Mouse (Mus musculus) intestine, embryonic 16.5 days (tissue): ENCODE data around the gene Tspo. TPM values are rescaled to one million over a fixed set of nuclear protein-coding genes. Genes with fewer than 3 reads are reported as not detected.

Source experiments
- ATAC-seq: fragments of 200-750 bp; cut with Nextera tagmentation; 2 replicates; pipeline ENCODE4 v1.8.0; 2017; ENCODE audit warnings: moderate TSS enrichment, moderate library complexity
- H3K27ac ChIP-seq: fragments of 300-500 bp; sonication (generic); 2 replicates; pipeline ENCODE4 v1.5.1; 2014; ENCODE audit warnings: mild to moderate bottlenecking, low read length
- H3K27me3 ChIP-seq: fragments of 300-500 bp; sonication (generic); replicated peaks from 2 replicates; pipeline ENCODE4 v1.6.1; 2014; ENCODE audit warnings: low read length, control low read depth, mixed read lengths; ENCODE audit not compliant: control insufficient read depth, insufficient read depth
- H3K36me3 ChIP-seq: fragments of 300-500 bp; sonication (generic); 2 replicates; pipeline ENCODE4 v1.6.1; 2014; ENCODE audit warnings: low read length, control low read depth; ENCODE audit not compliant: control insufficient read depth, insufficient read depth
- H3K4me1 ChIP-seq: fragments of 300-500 bp; sonication (generic); 2 replicates; pipeline ENCODE4 v1.6.1; 2014; ENCODE audit warnings: low read length, control low read depth, mixed read lengths; ENCODE audit not compliant: control insufficient read depth, insufficient read depth
- H3K4me2 ChIP-seq: fragments of 300-500 bp; sonication (generic); 2 replicates; pipeline ENCODE4 v1.6.1; 2014; ENCODE audit warnings: low read depth, low read length, control low read depth
- H3K4me3 ChIP-seq: fragments of 300-500 bp; sonication (generic); 2 replicates; pipeline ENCODE4 v1.5.1; 2014; ENCODE audit warnings: mild to moderate bottlenecking, low read length
- H3K9ac ChIP-seq: fragments of 300-500 bp; sonication (generic); 2 replicates; pipeline ENCODE4 v1.6.1; 2014; ENCODE audit warnings: low read depth, low read length
- H3K9me3 ChIP-seq: fragments of 300-500 bp; sonication (generic); 2 replicates; pipeline ENCODE4 v1.6.1; 2016; ENCODE audit warnings: low read length, control low read depth; ENCODE audit not compliant: control insufficient read depth
- WGBS: fragments of 180-500 bp; shearing (Covaris S2); extraction: QIAGEN DNeasy Blood & Tissue Kit; methylation state at CpG from one replicate; pipeline ENCODE4 v1.1.7; 2014; 5-methylcytosine and 5-hydroxymethylcytosine counted together
- polyA plus RNA-seq: library from polyadenylated mRNA; unstranded; fragments of >200 nt; fragmentation: Nextera tagmentation; extraction: Ambion mirVana; gene quantifications from 2 replicates; pipeline ENCODE4 v1.2.1, GENCODE M21; 2015

Tspo gene
- polyA plus RNA-seq, 1 experiment from 2014 or later, result 133 TPM

- Histone ChIP-seq H3K4me3 (no peak overlapping the region), H3K9ac (no peak overlapping the region), H3K36me3 (peaks cover 3% of the 10 kb centered on the region; the same call in 1 of the 2 replicates), H3K27me3 (no peaks in the 10 kb centered on the region), H3K27ac (no peak overlapping the region), H3K9me3 (no peaks in the 10 kb centered on the region), H3K4me2 (no peak overlapping the region), H3K4me1 (no peaks in the 10 kb centered on the region)
- ATAC-seq, result no peak
- 83% methylated on average over 5 of the region's 5 CpGs for WGBS
Observed at GRCm38 (mm10) chr15:83571636-83572035, 8.2 kb downstream of the Tspo start.

DNA sequence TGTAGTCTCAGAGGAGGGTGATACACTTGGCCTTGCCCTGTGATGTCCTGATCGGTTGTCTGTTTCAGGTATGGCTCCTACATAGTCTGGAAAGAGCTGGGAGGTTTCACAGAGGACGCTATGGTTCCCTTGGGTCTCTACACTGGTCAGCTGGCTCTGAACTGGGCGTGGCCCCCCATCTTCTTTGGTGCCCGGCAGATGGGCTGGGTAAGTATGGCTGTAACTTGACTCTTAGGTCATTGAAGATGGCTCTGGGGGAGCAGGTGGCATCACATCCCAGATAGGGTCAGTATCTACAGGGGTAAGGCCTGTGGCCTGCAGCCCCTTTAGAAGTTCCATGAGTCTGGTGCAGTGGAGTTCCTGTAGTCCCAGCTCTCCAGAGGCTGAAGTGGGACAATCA lies 8.7 kb downstream of the Tspo start:
- H3K9ac ChIP-seq, result no peak overlapping the region
- no peak for ATAC-seq
- no peak overlapping the region for H3K4me3 ChIP-seq
- H3K9me3 ChIP-seq, result no peaks in the 10 kb centered on the region
- no peaks in the 10 kb centered on the region for H3K27me3 ChIP-seq
- H3K4me2 ChIP-seq, result no peak overlapping the region
- H3K4me1 ChIP-seq, result no peaks in the 10 kb centered on the region
- WGBS, result 76% methylated on average over 4 of the region's 4 CpGs
- H3K27ac ChIP-seq, result no peak overlapping the region
- peaks cover 3% of the 10 kb centered on the region; the same call in 1 of the 2 replicates for H3K36me3 ChIP-seq

DNA sequence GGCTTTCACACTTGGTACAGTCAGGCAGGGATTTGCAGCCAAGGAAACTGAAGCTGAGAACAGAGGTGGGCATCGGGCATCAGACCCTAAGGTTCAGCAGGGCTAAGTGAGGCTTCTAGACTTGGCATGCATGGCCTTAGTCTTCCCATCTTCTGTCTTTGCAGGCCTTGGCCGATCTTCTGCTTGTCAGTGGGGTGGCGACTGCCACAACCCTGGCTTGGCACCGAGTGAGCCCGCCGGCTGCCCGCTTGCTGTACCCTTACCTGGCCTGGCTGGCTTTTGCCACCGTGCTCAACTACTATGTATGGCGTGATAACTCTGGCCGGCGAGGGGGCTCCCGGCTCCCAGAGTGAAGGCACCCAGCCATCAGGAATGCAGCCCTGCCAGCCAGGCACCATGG lies 10.2 kb downstream of the Tspo start:
- H3K4me3 ChIP-seq, result no peak overlapping the region
- H3K9ac ChIP-seq, result no peak overlapping the region
- no peak overlapping the region for H3K27ac ChIP-seq
- WGBS, result 95% methylated on average over 12 of the region's 12 CpGs
- no peak for ATAC-seq
- H3K4me2 ChIP-seq, result no peak overlapping the region
- H3K27me3 ChIP-seq, result no peaks in the 10 kb centered on the region
- H3K36me3 ChIP-seq, result peaks cover 5% of the 10 kb centered on the region
- no peaks in the 10 kb centered on the region for H3K4me1 ChIP-seq
- no peaks in the 10 kb centered on the region for H3K9me3 ChIP-seq

DNA sequence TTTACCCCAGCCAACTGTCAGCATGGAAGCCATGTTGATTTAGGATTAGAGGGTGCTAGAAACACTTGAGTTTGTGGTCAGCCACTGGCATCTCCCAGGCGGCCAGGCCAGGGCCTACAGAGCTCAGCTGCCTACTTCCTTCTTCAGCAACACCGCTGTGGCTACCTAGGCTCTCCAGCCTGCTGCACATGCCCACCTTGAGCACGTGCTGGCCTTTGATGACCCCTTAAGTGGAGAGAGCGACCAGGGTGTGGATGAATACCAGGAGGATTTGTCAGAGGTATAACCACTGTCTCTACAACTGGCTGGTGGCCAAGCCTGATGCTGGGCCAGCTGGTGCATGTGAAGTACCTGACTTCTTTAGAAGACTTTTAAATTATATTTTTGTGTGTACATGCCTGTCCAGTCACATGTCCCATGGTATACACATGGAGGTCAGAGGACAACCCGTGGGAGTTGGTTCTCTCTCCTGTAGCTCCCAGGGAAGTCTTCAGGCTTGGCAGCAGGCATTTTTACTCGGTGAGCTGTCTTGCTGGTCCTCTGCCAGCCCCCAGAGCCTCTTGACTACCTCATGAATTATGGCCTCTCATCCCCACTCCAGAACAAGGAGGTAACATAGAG lies 11.4 kb downstream of the Tspo start:
- ATAC-seq, result no peak
- Histone ChIP-seq H3K27ac (no peak overlapping the region), H3K36me3 (peaks cover 13% of the 10 kb centered on the region)

GRCm38 (mm10) chr15:83575543-83575942 lies 12.2 kb downstream of the Tspo start:
- Histone ChIP-seq H3K27me3 (no peaks in the 10 kb centered on the region), H3K9me3 (no peaks in the 10 kb centered on the region), H3K4me2 (no peak overlapping the region), H3K9ac (no peak overlapping the region), H3K4me1 (no peaks in the 10 kb centered on the region), H3K36me3 (peaks cover 16% of the 10 kb centered on the region), H3K4me3 (no peak overlapping the region), H3K27ac (no peak overlapping the region)
- ATAC-seq, result no peak
- 95% methylated on average over 8 of the region's 8 CpGs for WGBS

More for the DNA sequence above, 11.4 kb downstream of the Tspo start:
- no peaks in the 10 kb centered on the region for H3K27me3 ChIP-seq
- 75% methylated on average over 6 of the region's 6 CpGs for WGBS
- no peak overlapping the region for H3K4me2 ChIP-seq
- H3K9ac ChIP-seq, result no peak overlapping the region
- H3K9me3 ChIP-seq, result no peaks in the 10 kb centered on the region
- H3K4me3 ChIP-seq, result no peak overlapping the region
- no peaks in the 10 kb centered on the region for H3K4me1 ChIP-seq

- no peak overlapping the region for H3K27ac ChIP-seq
- no peak for ATAC-seq
- H3K36me3 ChIP-seq, result peaks cover 24% of the 10 kb centered on the region
- 91% methylated on average over 9 of the region's 9 CpGs for WGBS
- H3K4me1 ChIP-seq, result no peaks in the 10 kb centered on the region
- H3K4me2 ChIP-seq, result no peak overlapping the region
- no peak overlapping the region for H3K9ac ChIP-seq
- H3K4me3 ChIP-seq, result no peak overlapping the region
- no peaks in the 10 kb centered on the region for H3K9me3 ChIP-seq
- no peaks in the 10 kb centered on the region for H3K27me3 ChIP-seq
Observed at GRCm38 (mm10) chr15:83576651-83577050, 13.3 kb downstream of the Tspo start.

- 85% methylated on average over 4 of the region's 4 CpGs for WGBS
- Histone ChIP-seq H3K9me3 (peaks cover 8% of the 10 kb centered on the region; the same call in 1 of the 2 replicates), H3K27me3 (no peaks in the 10 kb centered on the region), H3K4me1 (0 out of 2 replicates have a peak, but pooled peaks cover 2% of the 10 kb centered on the region), H3K9ac (no peak overlapping the region), H3K4me2 (no peak overlapping the region), H3K27ac (no peak overlapping the region), H3K36me3 (peaks cover 34% of the 10 kb centered on the region), H3K4me3 (no peak overlapping the region)
- ATAC-seq, result no peak
Observed at GRCm38 (mm10) chr15:83582931-83583330, 19.5 kb downstream of the Tspo start.

GRCm38 (mm10) chr15:83583419-83584156 lies 20.2 kb downstream of the Tspo start:
- 71% methylated on average over 8 of the region's 8 CpGs for WGBS
- Histone ChIP-seq H3K9ac (no peak overlapping the region), H3K9me3 (peaks cover 8% of the 10 kb centered on the region; the same call in 1 of the 2 replicates), H3K27ac (no peak overlapping the region), H3K4me2 (no peak overlapping the region), H3K4me3 (no peak overlapping the region), H3K4me1 (0 out of 2 replicates have a peak, but pooled peaks cover 2% of the 10 kb centered on the region), H3K27me3 (no peaks in the 10 kb centered on the region), H3K36me3 (peaks cover 32% of the 10 kb centered on the region)
- ATAC-seq, result peak; percentile 48; the same call in 1 of the 2 replicates

GRCm38 (mm10) chr15:83584741-83585220 lies 21.4 kb downstream of the Tspo start:
- WGBS, result 88% methylated on average over 6 of the region's 6 CpGs
- Histone ChIP-seq H3K9me3 (peaks cover 8% of the 10 kb centered on the region; the same call in 1 of the 2 replicates), H3K27ac (no peak overlapping the region), H3K4me3 (no peak overlapping the region), H3K27me3 (no peaks in the 10 kb centered on the region), H3K4me2 (no peak overlapping the region), H3K4me1 (0 out of 2 replicates have a peak, but pooled peaks cover 3% of the 10 kb centered on the region), H3K9ac (no peak overlapping the region), H3K36me3 (peaks cover 25% of the 10 kb centered on the region)
- no peak for ATAC-seq
